Mouse (Mus musculus): Measurements from ENCODE around the gene Syt2. TPM values are rescaled to one million over a fixed set of nuclear protein-coding genes. Genes with fewer than 3 reads are reported as not detected.

Syt2 gene
- polyA plus RNA-seq, 1 experiment, result not detected

GRCm38 (mm10) chr1:134756190-134756873 lies 109.9 kb downstream of the Syt2 start:
- 80% methylated on average over 10 of the region's 10 CpGs for WGBS
- Histone ChIP-seq H3K27me3 (ENCODE audit: control insufficient read depth, insufficient read depth, low read length) (no peaks in the 10 kb centered on the region), H3K27ac (ENCODE audit: insufficient read depth, low read length) (no peak overlapping the region), H3K36me3 (ENCODE audit: control insufficient read depth, insufficient read depth, low read length) (no peaks in the 10 kb centered on the region; the same call in 1 of the 2 replicates), H3K4me1 (ENCODE audit: control insufficient read depth, insufficient read depth, insufficient read length) (no peaks in the 10 kb centered on the region), H3K4me3 (ENCODE audit: extremely low read depth, insufficient read depth, insufficient read length) (no peak overlapping the region)
- no peak for DNase-seq (ENCODE audit: low read depth in 1 of 2, low spot score in 2 of 2)
- TF ChIP-seq POLR2A (IDR thresholded peaks at IDR 0.05; ENCODE audit: low read depth, low read length) (no peak), CTCF (IDR thresholded peaks at IDR 0.05; ENCODE audit: extremely low read depth, insufficient read depth, insufficient read length, insufficient replicate concordance) (no peak)

- H3K27ac ChIP-seq (ENCODE audit: insufficient read depth, low read length), result no peak overlapping the region
- no peak overlapping the region for H3K4me3 ChIP-seq (ENCODE audit: extremely low read depth, insufficient read depth, insufficient read length)
- no peak for DNase-seq (ENCODE audit: low read depth in 1 of 2, low spot score in 2 of 2)
- 94% methylated on average over 3 of the region's 3 CpGs for WGBS
- no peaks in the 10 kb centered on the region for H3K4me1 ChIP-seq (ENCODE audit: control insufficient read depth, insufficient read depth, insufficient read length)
- TF ChIP-seq POLR2A (IDR thresholded peaks at IDR 0.05; ENCODE audit: low read depth, low read length) (no peak), CTCF (IDR thresholded peaks at IDR 0.05; ENCODE audit: extremely low read depth, insufficient read depth, insufficient read length, insufficient replicate concordance) (no peak)
- no peaks in the 10 kb centered on the region; the same call in 1 of the 2 replicates for H3K36me3 ChIP-seq (ENCODE audit: control insufficient read depth, insufficient read depth, low read length)
- no peaks in the 10 kb centered on the region for H3K27me3 ChIP-seq (ENCODE audit: control insufficient read depth, insufficient read depth, low read length)
These were observed 110.8 kb downstream of the Syt2 start for GRCm38 (mm10) chr1:134757230-134757629.

DNA sequence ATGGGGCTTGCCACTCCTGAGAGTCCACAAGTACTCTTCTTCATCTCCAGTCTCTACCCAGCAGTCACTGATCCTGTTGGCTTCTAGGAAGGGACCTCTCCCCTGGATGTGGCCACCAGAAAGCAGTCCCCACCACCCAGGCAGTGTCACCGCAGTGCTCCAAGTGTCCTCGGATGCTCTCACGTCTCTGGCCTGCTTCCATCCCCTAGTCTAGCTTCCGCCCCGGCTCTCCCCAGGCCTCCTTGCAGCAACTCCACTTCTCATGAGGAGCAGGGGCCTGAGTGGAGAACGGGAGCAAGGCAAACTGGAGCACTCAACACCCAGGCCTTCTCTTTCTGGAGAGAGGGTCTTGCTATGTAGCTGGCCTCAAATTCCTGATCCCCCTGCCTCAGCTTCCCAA lies 112.7 kb downstream of the Syt2 start:
- TF ChIP-seq CTCF (IDR thresholded peaks at IDR 0.05; ENCODE audit: extremely low read depth, insufficient read depth, insufficient read length, insufficient replicate concordance) (no peak), POLR2A (IDR thresholded peaks at IDR 0.05; ENCODE audit: low read depth, low read length) (no peak)
- Histone ChIP-seq H3K4me3 (ENCODE audit: extremely low read depth, insufficient read depth, insufficient read length) (no peak overlapping the region), H3K4me1 (ENCODE audit: control insufficient read depth, insufficient read depth, insufficient read length) (no peaks in the 10 kb centered on the region), H3K27ac (ENCODE audit: insufficient read depth, low read length) (no peak overlapping the region), H3K36me3 (ENCODE audit: control insufficient read depth, insufficient read depth, low read length) (no peaks in the 10 kb centered on the region; the same call in 1 of the 2 replicates), H3K27me3 (ENCODE audit: control insufficient read depth, insufficient read depth, low read length) (no peaks in the 10 kb centered on the region)
- WGBS, result 87% methylated on average over 6 of the region's 6 CpGs
- DNase-seq (ENCODE audit: low read depth in 1 of 2, low spot score in 2 of 2), result no peak

DNA sequence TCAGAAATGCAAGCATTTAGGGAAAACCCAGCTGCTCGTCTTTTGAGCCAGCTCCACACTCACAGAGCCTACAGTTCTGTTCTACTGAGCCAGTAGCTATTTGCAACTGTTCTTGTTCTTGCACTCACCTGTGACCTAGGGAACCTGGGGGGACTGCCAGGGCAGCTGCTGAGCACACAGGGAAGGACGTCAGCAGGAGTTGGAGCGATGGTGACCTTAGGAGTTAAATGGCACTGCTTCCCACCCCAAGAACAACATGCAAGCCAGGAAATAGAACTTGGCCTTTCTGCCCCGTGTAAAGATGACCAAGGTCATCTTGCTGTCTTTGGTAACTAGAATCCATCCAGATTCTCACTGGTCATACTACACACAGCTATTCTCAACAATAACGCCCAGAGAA lies 114.2 kb downstream of the Syt2 start:
- DNase-seq (ENCODE audit: low read depth in 1 of 2, low spot score in 2 of 2), result no peak
- Histone ChIP-seq H3K36me3 (ENCODE audit: control insufficient read depth, insufficient read depth, low read length) (no peaks in the 10 kb centered on the region; the same call in 1 of the 2 replicates), H3K4me3 (ENCODE audit: extremely low read depth, insufficient read depth, insufficient read length) (no peak overlapping the region), H3K27ac (ENCODE audit: insufficient read depth, low read length) (no peak overlapping the region), H3K4me1 (ENCODE audit: control insufficient read depth, insufficient read depth, insufficient read length) (no peaks in the 10 kb centered on the region), H3K27me3 (ENCODE audit: control insufficient read depth, insufficient read depth, low read length) (no peaks in the 10 kb centered on the region)
- 93% methylated on average over 5 of the region's 5 CpGs for WGBS
- TF ChIP-seq POLR2A (IDR thresholded peaks at IDR 0.05; ENCODE audit: low read depth, low read length), result no peak
- no peak for TF ChIP-seq CTCF (IDR thresholded peaks at IDR 0.05; ENCODE audit: extremely low read depth, insufficient read depth, insufficient read length, insufficient replicate concordance)

GRCm38 (mm10) chr1:134761534-134761933 lies 115.1 kb downstream of the Syt2 start:
- TF ChIP-seq POLR2A (IDR thresholded peaks at IDR 0.05; ENCODE audit: low read depth, low read length) (no peak), CTCF (IDR thresholded peaks at IDR 0.05; ENCODE audit: extremely low read depth, insufficient read depth, insufficient read length, insufficient replicate concordance) (no peak)
- Histone ChIP-seq H3K4me1 (ENCODE audit: control insufficient read depth, insufficient read depth, insufficient read length) (no peaks in the 10 kb centered on the region), H3K36me3 (ENCODE audit: control insufficient read depth, insufficient read depth, low read length) (peaks cover 2% of the 10 kb centered on the region), H3K27me3 (ENCODE audit: control insufficient read depth, insufficient read depth, low read length) (no peaks in the 10 kb centered on the region), H3K4me3 (ENCODE audit: extremely low read depth, insufficient read depth, insufficient read length) (no peak overlapping the region), H3K27ac (ENCODE audit: insufficient read depth, low read length) (no peak overlapping the region)
- 70% methylated on average over 7 of the region's 7 CpGs for WGBS
- no peak for DNase-seq (ENCODE audit: low read depth in 1 of 2, low spot score in 2 of 2)

DNA sequence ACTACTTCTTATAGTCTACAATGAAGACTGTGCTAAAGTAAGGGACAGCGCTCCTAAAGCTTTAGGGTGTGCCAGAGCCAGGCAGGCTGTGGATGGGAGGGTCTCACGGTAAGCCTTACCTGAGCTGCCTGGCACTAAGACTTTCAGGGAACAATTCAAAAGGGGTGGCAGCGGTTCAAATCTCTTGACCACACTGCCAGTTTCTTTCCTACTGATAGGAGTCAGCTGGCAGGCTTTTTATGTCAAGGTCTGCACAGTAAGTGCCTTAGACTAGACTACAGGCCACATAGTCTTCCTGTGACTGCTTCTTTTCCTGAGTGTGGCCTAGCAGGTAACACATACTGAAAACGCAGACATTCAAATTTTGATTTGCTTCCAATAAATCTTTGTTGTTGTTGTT lies 116.8 kb downstream of the Syt2 start:
- Histone ChIP-seq H3K27me3 (ENCODE audit: control insufficient read depth, insufficient read depth, low read length) (no peaks in the 10 kb centered on the region), H3K4me1 (ENCODE audit: control insufficient read depth, insufficient read depth, insufficient read length) (no peaks in the 10 kb centered on the region), H3K36me3 (ENCODE audit: control insufficient read depth, insufficient read depth, low read length) (peaks cover 2% of the 10 kb centered on the region), H3K27ac (ENCODE audit: insufficient read depth, low read length) (no peak overlapping the region), H3K4me3 (ENCODE audit: extremely low read depth, insufficient read depth, insufficient read length) (no peak overlapping the region)
- WGBS, result 81% methylated on average over 4 of the region's 4 CpGs
- DNase-seq (ENCODE audit: low read depth in 1 of 2, low spot score in 2 of 2), result no peak
- TF ChIP-seq CTCF (IDR thresholded peaks at IDR 0.05; ENCODE audit: extremely low read depth, insufficient read depth, insufficient read length, insufficient replicate concordance) (no peak), POLR2A (IDR thresholded peaks at IDR 0.05; ENCODE audit: low read depth, low read length) (no peak)

DNA sequence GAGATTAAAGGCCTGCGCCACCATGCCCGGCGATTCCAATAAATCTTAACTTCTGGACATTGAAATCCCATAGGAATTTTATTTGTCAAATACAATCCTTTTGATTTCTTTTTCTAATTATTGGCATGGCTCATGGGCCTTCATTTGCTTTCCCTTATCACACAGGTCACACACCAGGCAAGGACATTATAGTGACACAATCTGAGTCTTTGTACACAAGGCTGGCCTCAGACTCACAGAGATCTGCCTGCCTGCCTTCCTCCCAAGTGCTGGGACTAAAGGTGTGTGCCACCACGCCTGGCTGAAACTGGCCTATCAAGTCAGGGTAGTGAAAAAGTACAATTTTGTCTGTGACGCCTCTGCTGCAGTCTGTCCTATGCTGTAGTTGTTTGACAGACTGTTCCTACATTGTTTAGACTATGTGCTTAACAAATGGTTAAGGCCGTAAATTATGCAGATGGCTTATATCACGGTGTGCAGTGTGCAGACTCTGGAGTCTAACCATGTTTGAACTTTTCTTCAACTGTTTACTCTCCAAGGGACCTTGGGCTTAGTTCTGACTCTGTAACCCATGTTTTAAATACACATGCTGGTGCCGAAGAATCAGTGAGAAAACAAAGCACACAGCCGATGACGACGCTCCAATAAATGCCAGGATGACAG lies 117.4 kb downstream of the Syt2 start:
- Histone ChIP-seq H3K4me1 (ENCODE audit: control insufficient read depth, insufficient read depth, insufficient read length) (no peaks in the 10 kb centered on the region), H3K4me3 (ENCODE audit: extremely low read depth, insufficient read depth, insufficient read length) (no peak overlapping the region), H3K36me3 (ENCODE audit: control insufficient read depth, insufficient read depth, low read length) (peaks cover 2% of the 10 kb centered on the region), H3K27ac (ENCODE audit: insufficient read depth, low read length) (no peak overlapping the region), H3K27me3 (ENCODE audit: control insufficient read depth, insufficient read depth, low read length) (no peaks in the 10 kb centered on the region)
- WGBS, result 91% methylated on average over 11 of the region's 11 CpGs
- DNase-seq (ENCODE audit: low read depth in 1 of 2, low spot score in 2 of 2), result no peak
- TF ChIP-seq CTCF (IDR thresholded peaks at IDR 0.05; ENCODE audit: extremely low read depth, insufficient read depth, insufficient read length, insufficient replicate concordance) (no peak), POLR2A (IDR thresholded peaks at IDR 0.05; ENCODE audit: low read depth, low read length) (no peak)

All from spleen, adult 2 months (tissue).